Mouse (Mus musculus): ENCODE measurements around the gene Dusp16.
"Not testable (repeated sequence)": the region's sequence is repeated elsewhere in the genome, so short reads cannot be mapped to it uniquely, and the experiment has no call there.

The Dusp16 gene

DNA sequence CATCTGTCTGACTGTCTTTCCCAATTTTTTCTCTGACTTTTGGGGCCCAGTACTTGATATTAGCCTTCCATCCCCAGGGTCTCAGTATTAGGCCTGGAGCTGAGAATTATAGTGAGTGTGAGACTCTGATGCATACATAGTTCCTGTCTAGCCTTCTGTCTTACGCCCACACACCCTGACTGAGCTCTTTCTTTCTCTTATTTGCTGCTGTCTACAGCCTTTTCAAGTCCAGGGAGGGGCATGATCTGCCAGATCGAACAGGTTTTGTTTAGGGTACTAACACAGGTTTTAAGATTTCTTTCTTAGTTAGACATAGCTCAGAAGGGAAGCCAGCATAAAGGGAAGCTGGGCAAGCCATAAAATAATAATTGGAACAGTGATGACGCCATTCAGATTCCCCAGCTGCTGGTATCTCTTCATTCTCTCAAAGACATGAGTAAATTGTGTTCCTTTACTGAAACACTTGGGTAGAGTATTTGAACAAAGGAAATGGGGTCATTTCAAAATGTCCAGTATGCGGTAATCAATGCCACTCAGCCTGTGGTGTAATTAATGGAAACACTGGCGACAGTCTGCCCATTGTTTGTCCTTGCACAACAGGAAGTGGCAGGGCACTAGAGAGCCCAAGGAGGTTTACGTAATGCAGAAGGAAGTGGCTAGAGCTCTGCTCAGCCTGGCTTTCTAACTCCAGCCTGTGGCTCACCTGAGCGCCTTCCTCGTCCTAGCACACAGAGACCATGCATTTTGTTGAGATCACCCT, 91.8 kb downstream of the Dusp16 start:
- DNase-seq (ENCODE audit: low spot score in 2 of 2) = no peak

GRCm38 (mm10) chr6:134698243-134698642, 94.2 kb downstream of the Dusp16 start:
- no peak for DNase-seq (ENCODE audit: low spot score in 2 of 2)

GRCm38 (mm10) chr6:134696554-134696953, 95.9 kb downstream of the Dusp16 start:
- no peak for DNase-seq (ENCODE audit: low spot score in 2 of 2)

GRCm38 (mm10) chr6:134696146-134696545, 96.3 kb downstream of the Dusp16 start:
- peak; percentile 42 to 49 for DNase-seq (ENCODE audit: low spot score in 2 of 2)

- no peak for DNase-seq (ENCODE audit: low spot score in 2 of 2)
These were observed 96.8 kb downstream of the Dusp16 start for GRCm38 (mm10) chr6:134695625-134696024.

DNA sequence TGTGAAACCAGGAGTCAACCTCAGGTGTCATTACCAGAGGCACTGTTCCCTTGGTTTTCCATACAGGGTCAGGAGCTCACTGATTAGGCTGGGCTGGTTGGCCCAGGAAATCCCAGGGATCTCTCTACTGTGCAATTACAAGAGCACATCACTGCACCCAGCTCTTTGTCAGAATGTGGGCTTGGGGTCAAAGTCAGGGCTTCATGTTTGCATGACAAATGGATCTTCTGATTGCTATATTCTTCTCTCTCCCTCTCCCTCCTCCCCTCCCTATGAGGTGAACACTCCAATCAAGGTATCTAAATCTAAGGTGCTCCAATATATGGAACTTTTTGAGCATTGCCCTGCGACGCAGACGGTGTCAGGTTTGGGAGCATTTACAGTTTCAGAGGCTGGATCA, 97.4 kb downstream of the Dusp16 start:
- no peak for DNase-seq (ENCODE audit: low spot score in 2 of 2)

GRCm38 (mm10) chr6:134694498-134694897, 97.9 kb downstream of the Dusp16 start:
- DNase-seq (ENCODE audit: low spot score in 2 of 2) = no peak

DNA sequence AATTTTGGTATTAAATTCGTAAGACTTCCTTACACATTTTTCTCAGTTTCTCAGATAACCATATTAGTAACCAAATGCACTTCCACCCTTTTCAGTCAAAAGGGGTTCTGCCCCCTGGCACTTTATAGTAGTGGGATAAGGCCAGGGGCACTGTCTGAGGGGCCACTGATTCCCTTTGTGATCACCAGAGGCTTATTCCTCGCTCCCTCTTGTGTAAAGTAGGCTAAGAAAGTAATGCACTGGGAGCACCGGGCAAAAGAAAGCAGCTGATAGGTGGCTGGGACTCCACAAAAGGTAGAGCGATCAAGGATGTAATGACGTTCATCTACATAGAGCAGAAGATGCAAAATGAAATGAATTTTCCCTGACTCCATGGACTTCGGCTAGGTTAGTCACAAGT, 106.9 kb downstream of the Dusp16 start:
- no peak for DNase-seq (ENCODE audit: low spot score in 2 of 2)

DNA sequence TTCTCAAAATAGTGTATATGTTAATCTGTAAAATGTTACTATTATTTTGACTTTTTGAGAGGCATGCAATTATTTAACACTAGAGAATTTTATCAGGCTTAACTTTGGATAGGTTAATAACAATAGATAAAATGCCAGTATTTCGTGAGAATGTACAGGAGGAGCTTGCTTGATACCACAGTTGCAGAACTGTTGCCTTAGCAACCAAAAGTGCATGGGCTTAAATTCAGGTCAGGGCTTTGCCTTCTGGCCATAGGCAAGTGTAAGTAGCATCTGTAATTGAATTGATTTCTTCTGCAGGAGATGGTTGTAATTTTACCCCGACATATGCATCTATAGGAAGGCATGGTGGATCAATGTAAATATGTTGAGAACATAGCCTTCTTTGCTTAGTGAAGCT, 107.4 kb downstream of the Dusp16 start:
- DNase-seq (ENCODE audit: low spot score in 2 of 2) = no peak

- no peak for DNase-seq (ENCODE audit: low spot score in 2 of 2)
These were observed 108.0 kb downstream of the Dusp16 start for GRCm38 (mm10) chr6:134684354-134684915.

GRCm38 (mm10) chr6:134679330-134679729, 113.1 kb downstream of the Dusp16 start:
- not testable (repeated sequence) for DNase-seq (ENCODE audit: low spot score in 2 of 2)

GRCm38 (mm10) chr6:134678037-134678436, 114.4 kb downstream of the Dusp16 start:
- no peak for DNase-seq (ENCODE audit: low spot score in 2 of 2)

DNA sequence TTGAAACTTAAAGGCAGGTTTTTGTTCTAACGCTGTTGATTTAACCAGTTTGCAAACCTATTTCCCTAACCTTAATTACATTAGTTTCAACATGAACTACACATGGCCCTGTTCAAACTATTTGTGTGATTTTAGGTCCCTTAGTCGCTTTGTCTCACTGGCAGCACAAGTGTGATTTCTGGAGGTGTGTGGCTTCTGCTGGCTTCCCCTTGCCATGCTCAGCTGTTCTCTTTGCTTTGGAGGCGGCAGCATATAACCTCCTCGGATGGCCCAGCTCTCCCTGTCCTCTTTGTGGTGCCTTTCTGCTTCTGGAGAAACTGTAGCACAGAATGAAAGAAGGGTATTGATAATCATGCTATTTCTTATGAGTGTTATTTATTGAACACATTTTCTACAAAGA, 114.9 kb downstream of the Dusp16 start:
- DNase-seq (ENCODE audit: low spot score in 2 of 2) = no peak

DNA sequence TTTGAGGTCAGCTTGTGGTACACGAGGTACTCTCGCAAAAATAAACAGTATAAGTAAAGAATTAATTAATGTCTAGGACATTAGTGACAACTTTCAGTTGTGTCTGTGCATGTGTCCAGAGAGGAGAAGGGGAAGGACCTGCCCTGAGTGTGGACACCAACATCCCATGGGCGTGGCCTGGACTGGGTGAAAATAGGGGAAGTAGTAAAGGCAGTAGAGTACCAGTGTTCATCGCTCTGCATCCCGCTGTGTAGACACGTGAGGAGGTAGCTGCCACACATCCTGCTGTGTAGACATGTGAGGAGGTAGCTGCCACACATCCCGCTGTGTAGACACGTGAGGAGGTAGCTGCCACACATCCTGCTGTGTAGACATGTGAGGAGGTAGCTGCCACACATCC, 118.7 kb downstream of the Dusp16 start:
- not testable (repeated sequence) for DNase-seq (ENCODE audit: low spot score in 2 of 2)

- DNase-seq (ENCODE audit: low spot score in 2 of 2) = no peak
These were observed 121.5 kb downstream of the Dusp16 start for GRCm38 (mm10) chr6:134670881-134671411.

DNA sequence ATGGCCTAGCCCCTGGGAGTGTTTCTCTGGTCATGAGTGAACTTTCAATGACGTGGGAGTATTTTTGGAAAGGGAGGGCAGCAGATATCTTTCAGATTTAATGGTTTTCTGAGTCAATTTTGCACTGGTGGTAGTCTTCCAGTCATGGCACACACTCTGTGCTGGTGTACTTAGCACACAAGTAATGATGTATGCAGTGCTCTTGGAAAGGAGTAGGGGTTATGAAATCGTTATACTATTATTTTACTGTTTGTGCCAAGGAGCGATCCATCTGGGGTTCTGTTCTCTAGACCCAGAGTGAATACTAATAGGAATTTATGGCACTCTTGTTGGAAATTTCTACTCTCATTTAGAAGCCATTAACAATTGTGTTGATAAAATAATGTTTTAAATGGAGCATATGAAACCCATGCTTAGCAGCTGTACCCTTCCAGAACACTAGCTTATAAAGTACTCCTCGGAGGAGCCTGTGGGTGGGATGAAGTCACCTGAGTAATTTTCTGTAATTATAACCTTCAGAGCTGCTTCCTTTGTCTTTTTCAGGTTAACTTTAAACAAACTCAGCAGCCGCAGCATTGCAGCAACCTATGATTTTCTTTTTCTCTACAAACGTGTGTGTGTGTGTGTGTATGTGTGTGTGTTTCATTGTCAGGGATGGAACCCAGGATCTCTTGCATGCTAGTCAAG, 123.1 kb downstream of the Dusp16 start:
- no peak for DNase-seq (ENCODE audit: low spot score in 2 of 2)

DNA sequence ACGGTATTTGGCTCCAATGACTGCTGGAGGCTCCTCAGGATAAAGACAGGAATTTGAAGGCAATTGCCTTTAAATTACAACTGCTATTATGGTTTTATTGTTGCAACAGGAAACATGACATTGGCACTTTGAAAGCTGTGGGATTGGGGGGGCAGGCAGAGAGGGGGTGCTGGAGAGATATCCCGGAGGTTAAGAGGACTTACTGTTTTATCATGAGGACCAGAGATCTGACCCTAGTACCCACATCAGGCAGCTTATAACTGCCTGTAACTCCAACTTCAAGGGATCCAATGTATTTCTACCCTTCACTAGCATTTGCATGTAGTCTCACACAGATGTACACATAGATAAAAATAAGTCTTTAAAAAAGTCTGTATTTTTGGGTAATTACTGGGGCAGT, 123.9 kb downstream of the Dusp16 start:
- no peak for DNase-seq (ENCODE audit: low spot score in 2 of 2)

DNA sequence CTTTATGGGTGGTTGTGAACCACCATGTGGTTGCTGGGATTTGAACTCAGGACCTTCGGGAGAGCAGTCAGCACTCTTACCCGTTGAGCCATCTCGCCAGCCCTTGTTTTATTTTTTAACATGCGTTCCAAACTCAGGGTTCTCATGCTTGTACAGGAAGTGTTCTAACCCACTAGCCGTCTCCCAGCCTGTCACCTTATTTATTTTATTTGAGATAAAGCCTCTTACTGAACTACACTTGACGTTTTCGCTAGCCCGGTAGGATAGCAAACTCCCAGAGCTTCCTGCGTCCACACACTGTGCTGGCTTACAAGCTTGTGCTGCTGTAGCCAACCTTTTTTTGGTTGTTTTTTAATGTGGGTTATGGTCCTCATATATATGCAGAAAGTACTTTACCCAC, 126.6 kb downstream of the Dusp16 start:
- no peak for DNase-seq (ENCODE audit: low spot score in 2 of 2)
